Mouse (Mus musculus): ENCODE results near the gene Svop.

DNA sequence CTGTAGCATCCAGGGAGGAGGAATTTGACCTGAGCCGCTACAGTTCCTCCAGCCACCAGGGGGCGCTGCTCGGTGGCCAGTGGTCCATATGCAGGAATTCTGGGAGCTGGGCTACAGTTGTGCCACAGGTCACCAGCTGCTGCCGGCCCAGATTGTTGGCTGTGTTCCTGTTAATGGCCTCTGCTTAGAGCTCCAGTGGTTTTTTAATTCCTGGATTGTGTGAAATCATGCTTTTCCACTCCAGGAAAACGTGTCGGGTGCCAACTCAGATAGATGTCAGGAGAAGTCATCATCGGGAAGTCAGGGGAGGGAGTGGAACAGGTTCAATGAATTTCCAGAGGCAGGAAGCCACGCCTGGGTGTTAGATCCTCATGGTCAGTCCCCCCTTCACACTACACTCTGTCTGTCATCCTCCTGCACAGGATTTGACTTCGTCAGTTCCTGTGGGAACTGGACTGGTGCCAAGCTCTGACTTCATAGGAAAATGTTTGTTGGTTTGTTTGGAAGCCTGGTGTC, 39.1 kb downstream of the Svop start:
- TF ChIP-seq CTCF (IDR thresholded peaks at IDR 0.05; ENCODE audit: low read depth, low read length) (peak; percentile 64), TAL1 (conservative IDR thresholded peaks at IDR 0.05; ENCODE audit: low read depth, low read length) (no peak)
